Mouse (Mus musculus) heart, adult 2 months (tissue): ENCODE results near the gene Tm4sf19.

Source experiments
- CTCF ChIP-seq: fragments of 200-600 bp; IDR thresholded peaks from 2 replicates; pipeline ENCODE4 v1.8.1; 2022; ENCODE audit warnings: antibody characterized with exemption, mild to moderate bottlenecking, moderate library complexity
- EP300 ChIP-seq: fragments of 200-500 bp; IDR thresholded peaks from 2 replicates; pipeline ENCODE4 v1.6.1; 2011; ENCODE audit warnings: low read depth, low read length, control low read depth; ENCODE audit not compliant: insufficient read depth
- POLR2A ChIP-seq: fragments of 200-500 bp; IDR thresholded peaks from 2 replicates; pipeline ENCODE4 v1.6.1; 2011; ENCODE audit warnings: mild to moderate bottlenecking, low read depth, low read length, control low read depth; ENCODE audit not compliant: insufficient read depth

- TF ChIP-seq CTCF (no peak), POLR2A (no peak), EP300 (no peak)
These were observed 20.7 kb upstream of the Tm4sf19 start for GRCm38 (mm10) chr16:32379575-32379974.
